Mouse (Mus musculus) gastrocnemius, postnatal 10 days (tissue): ENCODE data around the gene Acsbg1. TPM values are rescaled to one million over a fixed set of nuclear protein-coding genes. Genes with fewer than 3 reads are reported as not detected.

Source experiments
- DNase-seq: peaks from one replicate; pipeline ENCODE4 v3.0.0; 2021; ENCODE audit warnings: mixed read lengths
- total RNA-seq, 2 experiments: library from RNA; stranded (reverse); gene quantifications; 2 replicates each; pipeline ENCODE4 v1.2.3; 2021

The Acsbg1 gene
- total RNA-seq, 2 experiments from 2014 or later = 0.93 to 0.96 TPM

DNA sequence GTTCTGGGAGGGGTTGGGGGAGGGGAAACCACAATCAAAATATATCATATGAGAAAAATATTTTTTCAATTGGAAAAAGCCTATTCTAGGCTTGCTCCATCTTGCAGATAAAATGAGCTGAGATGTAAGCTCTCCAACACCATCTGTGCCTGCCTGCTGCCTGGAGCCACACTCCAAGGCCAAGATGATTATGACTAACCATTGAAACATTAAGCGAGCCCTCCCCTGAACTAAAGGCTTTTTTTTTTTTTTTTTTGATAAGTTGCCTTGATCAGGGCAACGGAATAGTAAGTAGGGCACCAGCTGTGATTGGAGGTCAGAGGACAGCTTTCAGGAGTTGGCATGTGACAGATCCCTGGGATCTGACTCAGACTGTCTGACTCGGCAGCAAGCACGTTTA, 6.8 kb upstream of the Acsbg1 start:
- no peak for DNase-seq

DNA sequence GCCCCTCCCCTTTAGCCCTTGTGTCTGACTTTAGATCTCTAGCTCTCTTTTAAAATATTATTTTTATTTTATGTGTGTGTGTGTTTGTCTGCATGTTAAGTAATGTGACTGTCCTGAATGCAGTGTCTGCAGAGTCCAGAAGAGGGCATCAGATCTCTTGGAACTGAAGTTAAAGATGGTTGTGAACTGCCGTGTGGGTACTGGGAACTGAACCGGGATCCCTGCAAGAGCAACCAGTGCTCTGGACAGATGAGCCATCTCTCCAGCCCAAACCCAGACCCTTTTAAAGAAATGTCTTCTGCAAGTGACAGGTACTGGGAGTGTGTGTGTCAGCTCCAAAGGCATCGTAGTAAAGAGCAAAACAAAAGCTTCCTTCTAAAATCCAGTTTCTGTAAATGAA, 4.4 kb upstream of the Acsbg1 start:
- no peak for DNase-seq

GRCm38 (mm10) chr9:54664358-54664757, 2.7 kb upstream of the Acsbg1 start:
- DNase-seq = no peak

DNA sequence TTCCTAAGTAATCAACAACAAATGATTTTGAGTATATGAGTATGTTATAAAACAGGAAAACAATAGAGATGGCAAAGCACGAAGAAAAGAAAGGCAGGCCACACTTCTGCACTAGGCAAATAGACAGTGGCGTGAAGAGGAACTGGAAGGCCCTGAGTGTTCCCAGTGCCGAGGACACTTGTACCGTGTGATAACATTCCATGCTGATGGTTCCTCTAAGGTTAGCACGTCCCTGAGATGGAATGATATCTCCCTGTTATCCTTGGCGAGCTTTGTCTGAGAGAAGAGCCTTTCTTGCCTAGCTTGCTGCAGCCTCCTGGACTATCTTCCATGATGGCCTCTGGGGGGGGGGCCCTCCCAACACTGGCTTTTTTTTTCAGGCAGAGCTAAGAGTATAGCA, 2.9 kb downstream of the Acsbg1 start:
- DNase-seq = no peak

- no peak for DNase-seq
Measured at GRCm38 (mm10) chr9:54656402-54656801, 5.3 kb downstream of the Acsbg1 start.

DNA sequence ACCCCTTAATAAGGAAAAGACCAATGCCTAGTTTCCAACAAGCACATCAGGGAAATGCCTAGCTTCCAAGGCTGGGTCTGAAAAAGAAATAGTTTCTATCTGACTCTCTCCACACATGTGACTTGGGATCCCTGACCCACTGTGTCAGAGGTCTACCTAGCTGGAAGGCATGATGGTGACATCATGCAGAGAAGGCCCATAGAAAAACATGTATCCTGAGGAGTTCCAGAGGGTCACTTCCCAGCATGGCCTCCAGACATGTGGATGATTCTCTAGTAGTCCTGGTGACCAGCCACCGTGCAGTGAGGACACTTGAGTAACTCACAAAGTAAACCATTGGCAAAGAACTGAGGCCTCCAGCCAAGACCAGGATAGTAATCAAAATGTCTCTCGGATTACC, 5.8 kb downstream of the Acsbg1 start:
- no peak for DNase-seq

- no peak for DNase-seq
Measured at GRCm38 (mm10) chr9:54652778-54653177, 8.9 kb downstream of the Acsbg1 start.

GRCm38 (mm10) chr9:54649360-54649759, 12.3 kb downstream of the Acsbg1 start:
- DNase-seq = no peak

DNA sequence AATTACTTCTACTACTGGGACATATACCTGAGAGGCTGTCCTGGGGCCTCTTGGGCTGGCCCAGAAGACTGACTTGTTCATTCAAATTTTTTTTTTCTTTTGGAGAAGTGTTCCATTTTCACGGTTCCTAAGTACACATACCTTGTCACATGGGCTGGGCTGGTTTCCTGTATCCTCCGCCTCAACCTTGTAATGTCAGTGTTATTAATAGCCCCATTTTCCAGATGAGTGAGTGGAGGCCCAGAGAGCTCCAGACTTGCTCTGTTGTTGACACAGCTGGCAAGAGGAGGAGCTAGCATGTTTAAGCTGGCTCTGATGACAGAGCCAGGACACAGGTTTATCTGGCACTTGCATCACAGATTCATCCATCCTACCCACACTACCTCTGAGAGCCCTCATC, 14.2 kb downstream of the Acsbg1 start:
- DNase-seq = no peak

GRCm38 (mm10) chr9:54646252-54646651, 15.4 kb downstream of the Acsbg1 start:
- no peak for DNase-seq

GRCm38 (mm10) chr9:54645530-54645929, 16.1 kb downstream of the Acsbg1 start:
- no peak for DNase-seq

GRCm38 (mm10) chr9:54643179-54643578, 18.5 kb downstream of the Acsbg1 start:
- no peak for DNase-seq

GRCm38 (mm10) chr9:54642556-54642955, 19.1 kb downstream of the Acsbg1 start:
- DNase-seq = no peak

DNA sequence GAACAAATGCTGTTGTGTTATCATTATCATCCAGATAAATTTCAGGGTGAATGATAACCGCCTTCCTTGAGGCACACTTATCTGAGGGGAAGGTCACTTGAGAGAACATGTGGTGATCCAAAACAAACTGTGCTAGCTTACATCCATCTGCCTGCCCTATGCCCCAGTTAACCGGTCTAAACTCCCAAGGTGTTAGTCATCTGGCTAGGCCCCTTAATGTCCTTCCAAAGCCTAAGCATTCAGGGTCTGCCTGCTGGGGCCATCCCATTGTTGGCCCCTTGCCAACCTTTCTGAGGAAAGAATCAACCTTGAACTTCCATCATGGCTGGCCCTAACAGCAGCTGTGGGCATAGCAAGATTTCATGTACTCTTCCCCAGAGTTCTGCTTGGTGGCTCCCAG, 19.5 kb downstream of the Acsbg1 start:
- DNase-seq = no peak

- no peak for DNase-seq
Measured at GRCm38 (mm10) chr9:54641548-54641947, 20.1 kb downstream of the Acsbg1 start.

GRCm38 (mm10) chr9:54639192-54639591, 22.5 kb downstream of the Acsbg1 start:
- DNase-seq = no peak

DNA sequence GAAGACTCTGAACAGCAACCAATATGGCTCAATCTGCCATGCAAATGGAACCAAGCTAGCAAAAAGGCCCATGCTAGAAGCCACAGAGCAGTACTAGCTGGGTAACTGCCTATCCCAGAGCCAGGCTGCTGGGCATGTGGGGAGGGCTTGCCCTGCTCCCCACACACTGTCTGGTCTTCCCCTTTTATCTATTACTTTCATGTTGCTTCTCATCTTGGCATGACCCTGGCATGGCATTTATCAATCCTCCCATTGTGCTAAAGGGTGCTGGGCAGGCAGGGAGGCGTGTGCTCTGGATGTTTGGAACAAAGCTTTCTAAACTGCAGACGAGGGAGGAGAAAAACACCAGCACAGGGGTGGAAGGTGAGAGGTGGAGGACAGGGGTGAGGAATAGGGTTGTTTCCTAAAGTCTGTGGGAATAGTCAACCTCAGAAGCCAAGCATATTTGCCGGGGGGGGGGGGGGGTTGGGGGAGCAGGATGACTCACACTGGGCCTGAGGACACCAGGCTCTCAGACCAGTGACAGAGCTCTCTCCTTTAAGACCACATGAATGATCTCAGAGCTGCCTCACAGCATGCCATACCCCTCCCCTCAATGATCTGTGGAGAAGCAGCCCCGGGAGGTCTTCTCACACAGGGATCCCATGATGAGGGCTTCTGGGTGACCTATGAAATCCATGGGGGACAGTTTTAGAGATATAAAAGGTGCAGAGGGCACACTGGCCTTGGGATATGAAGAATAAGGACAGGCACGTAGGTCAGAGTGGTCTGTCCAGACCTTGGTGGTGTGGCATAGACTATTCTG, 24.0 kb downstream of the Acsbg1 start:
- no peak for DNase-seq

DNA sequence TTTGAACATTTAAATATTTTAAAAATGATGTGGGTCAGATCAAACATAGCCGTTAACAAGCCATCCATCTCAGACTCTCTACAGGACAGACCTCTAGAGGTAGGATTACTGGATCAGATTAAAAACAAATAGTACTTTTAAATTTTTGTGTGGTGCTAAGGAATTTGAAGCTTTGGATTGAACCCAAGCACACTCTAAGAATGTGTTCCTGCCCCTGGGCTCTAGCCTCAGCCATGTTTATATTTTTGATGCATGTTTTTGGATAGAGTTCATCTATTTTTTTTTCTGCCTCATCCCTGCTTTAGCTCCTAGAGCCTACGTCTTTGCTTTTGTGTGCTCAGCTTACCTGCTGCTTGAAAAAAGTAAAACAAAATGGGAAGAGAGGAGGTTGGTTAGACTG, 28.3 kb downstream of the Acsbg1 start:
- no peak for DNase-seq

DNA sequence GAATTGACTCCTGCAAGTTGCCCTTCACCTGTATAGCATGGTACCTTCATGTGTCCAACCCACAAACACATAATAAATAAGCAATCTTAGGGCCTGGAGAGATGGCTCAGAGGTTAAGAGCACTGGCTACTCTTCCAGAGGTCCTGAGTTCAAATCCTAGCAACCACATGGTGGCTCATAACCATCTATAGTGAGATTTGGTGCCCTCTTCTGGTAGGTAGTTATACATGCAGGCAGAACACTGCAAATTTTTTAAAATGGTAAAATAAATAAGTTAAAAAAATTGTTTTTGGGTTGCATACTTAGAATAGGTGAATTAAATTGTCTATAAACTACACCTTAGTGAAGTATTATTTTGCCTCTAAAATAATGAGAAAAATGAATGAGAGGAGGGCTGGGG, 30.8 kb downstream of the Acsbg1 start:
- DNase-seq = no peak

GRCm38 (mm10) chr9:54629613-54630261, 31.9 kb downstream of the Acsbg1 start:
- no peak for DNase-seq

DNA sequence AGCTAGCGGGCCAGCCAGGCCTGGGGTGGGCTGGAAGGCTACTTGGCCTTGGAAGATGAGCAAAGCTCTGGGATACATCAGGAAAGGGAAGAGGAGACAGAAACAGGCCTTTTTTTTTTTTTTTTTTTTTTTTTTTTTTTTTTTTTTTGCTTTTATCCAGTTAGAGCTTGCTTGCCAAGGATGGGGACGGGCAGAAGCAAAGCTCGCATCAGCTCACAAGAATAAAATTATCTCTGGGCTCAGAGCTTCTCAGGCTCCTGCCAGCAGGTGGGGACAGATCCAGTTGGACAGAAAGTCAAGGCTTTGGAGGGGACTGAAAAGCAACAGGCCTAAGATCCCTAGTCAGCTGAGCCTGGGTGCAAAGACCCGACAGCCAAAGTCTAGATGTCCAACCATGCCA, 32.9 kb downstream of the Acsbg1 start:
- DNase-seq = no peak

DNA sequence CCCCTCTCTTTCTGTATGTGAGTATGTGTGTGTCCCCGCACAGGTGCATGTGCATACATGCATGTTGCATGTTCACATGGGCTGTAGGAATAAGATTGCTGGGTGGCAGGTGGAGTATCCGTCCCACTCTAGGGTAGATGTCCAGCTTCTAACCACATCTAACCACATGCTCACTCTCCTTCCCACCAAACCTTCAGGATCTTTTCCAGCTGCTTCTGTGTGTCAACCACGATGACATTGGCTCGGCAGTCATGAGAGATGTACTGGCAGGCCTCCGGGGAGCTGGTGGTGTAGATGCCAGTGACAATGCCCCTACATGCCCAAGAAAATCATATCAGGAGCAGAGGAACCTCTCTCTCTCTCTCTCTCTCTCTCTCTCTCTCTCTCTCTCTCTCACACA, 34.4 kb downstream of the Acsbg1 start:
- DNase-seq = no peak

- no peak for DNase-seq
Measured at GRCm38 (mm10) chr9:54614182-54614850, 47.4 kb downstream of the Acsbg1 start.
